Mouse (Mus musculus) right cerebral cortex, adult 2 months (tissue): ENCODE data around the gene Hecw2.

Experiments
- DNase-seq, 2 experiments: peaks; one replicate each; pipeline ENCODE4 v3.0.0; 2021 to 2022; ENCODE audit warnings: low spot score in 2 of 2

The Hecw2 gene

GRCm38 (mm10) chr1:53894299-53894698, 300.7 kb downstream of the Hecw2 start:
- no peak for DNase-seq

- DNase-seq, result no peak
Measured at GRCm38 (mm10) chr1:53890380-53890779, 304.6 kb downstream of the Hecw2 start.

GRCm38 (mm10) chr1:53889806-53890205, 305.2 kb downstream of the Hecw2 start:
- no peak for DNase-seq

DNA sequence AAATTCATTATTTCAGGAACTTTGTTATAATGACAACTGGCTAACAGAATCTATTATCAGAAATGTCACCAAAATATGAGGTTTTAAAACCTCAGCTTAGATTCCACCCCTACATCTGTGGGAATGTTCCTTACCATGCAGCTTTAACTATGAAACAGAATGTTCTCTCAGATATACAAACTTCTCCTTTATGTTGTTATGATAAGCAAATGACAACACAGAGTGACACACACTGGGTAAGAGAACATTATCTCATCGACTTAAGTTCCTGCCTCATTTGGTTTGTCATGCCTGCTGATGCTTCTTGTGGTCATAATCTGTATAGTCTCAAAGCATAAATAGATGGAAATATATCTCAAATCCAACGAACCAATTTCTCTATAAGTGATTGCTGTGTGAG, 312.5 kb downstream of the Hecw2 start:
- DNase-seq, result no peak

- no peak for DNase-seq
Measured at GRCm38 (mm10) chr1:53875919-53876318, 319.0 kb downstream of the Hecw2 start.

- no peak for DNase-seq
Measured at GRCm38 (mm10) chr1:53867316-53867715, 327.7 kb downstream of the Hecw2 start.

DNA sequence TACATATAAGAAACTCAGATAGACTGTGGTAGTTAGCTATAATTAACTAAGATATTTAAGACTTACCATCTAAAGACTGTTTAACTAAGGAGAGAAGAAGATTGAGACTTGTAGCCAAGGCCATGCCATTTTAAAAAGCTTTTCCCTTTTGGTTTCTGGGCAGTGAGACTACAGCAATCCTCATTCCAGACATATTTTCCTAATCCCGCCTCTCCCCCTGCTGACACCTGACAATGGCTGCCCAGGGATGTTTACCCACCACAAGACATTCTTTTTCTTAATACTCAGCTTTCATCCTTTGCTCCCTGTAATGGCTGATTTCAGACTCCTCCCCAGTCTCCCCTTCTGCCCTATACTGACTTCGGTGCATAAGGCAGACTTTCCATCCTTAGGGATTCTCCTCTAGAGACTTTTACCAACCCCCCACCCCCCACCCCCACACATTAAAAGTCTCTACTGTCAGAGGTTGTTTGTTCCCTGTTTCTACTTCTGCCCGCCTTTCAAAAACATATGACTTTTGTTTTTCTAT, 328.5 kb downstream of the Hecw2 start:
- no peak for DNase-seq

DNA sequence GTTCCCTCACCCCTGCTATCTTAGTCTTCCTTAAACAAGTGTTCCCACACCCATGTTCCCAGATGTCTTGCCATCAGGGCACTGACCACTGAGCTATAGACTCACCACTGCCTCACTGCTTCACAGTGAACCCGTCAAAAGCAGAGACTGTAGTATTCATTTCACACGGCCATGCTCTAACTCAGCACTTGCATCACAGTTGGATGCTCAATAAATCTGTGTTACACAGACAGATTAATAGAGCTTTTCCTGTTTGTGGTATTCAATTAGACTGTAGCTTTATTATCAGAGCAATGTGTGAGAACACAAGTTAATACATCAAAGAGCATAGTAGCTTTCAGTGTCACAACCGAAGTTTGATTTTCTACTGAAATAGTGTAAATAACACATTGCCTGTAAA, 330.9 kb downstream of the Hecw2 start:
- DNase-seq, result no peak

DNA sequence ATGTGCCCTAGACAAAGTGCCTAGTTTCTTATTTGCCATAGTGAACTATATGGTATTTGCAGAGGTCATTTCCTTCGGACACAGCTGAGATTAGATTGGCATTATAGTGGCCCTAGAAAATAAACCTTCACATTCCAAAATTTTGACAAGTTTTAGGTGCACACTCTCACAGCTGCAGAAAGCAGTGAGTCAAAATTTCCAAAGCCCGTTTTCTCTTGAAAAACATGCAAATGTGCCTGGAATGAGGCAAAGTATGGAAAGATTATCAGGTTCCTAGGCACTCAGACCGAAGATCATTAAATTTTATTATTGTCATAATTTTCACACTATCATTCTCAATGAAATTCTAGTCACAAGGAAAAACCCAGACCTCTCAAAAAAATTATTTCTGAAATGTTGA, 334.4 kb downstream of the Hecw2 start:
- no peak for DNase-seq

- no peak for DNase-seq
Measured at GRCm38 (mm10) chr1:53859175-53859574, 335.8 kb downstream of the Hecw2 start.

GRCm38 (mm10) chr1:53856501-53857103, 338.4 kb downstream of the Hecw2 start:
- no peak for DNase-seq

- DNase-seq, result no peak
Measured at GRCm38 (mm10) chr1:53855732-53856131, 339.2 kb downstream of the Hecw2 start.

GRCm38 (mm10) chr1:53852086-53852610, 342.8 kb downstream of the Hecw2 start:
- DNase-seq, result no peak

GRCm38 (mm10) chr1:53851334-53851733, 343.6 kb downstream of the Hecw2 start:
- DNase-seq, result no peak

GRCm38 (mm10) chr1:53850891-53851290, 344.1 kb downstream of the Hecw2 start:
- no peak for DNase-seq

- DNase-seq, result no peak
Measured at GRCm38 (mm10) chr1:53846665-53847237, 348.2 kb downstream of the Hecw2 start.

- no peak for DNase-seq
Measured at GRCm38 (mm10) chr1:53845854-53846253, 349.1 kb downstream of the Hecw2 start.

DNA sequence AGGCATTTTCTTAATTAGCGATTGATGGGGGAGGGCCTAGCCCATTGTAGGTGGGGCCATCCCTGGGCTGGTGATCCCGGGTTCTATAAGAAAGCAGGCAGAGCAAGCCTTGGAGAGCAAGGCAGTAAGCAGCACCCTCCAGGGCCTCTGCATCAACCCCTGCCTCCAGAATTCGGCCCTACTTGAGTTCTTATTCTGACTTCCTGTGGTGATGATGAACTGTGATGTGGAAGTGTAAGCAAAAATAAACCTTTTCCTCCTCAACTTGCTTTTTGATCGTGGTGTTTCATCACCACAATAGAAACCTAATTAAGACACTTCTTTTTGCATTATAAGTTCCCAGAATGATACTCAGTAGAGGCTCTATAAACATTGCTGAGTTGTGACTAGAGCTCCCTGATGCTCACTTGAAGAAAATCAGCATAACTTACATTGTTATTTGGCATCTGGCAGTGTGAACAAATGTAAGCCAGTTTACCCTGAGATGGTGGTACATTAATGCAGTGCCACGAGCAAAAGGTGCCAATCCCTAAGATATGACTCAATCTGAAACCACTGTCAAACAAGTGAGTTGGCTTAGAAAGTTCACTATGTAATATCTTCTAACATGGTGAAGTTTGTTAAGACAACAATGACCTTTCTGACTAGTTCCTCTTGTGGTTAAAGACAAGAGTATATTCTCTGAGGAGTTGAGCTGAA, 349.9 kb downstream of the Hecw2 start:
- no peak for DNase-seq

GRCm38 (mm10) chr1:53844122-53844913, 350.6 kb downstream of the Hecw2 start:
- DNase-seq, result no peak

GRCm38 (mm10) chr1:53843051-53843450, 351.9 kb downstream of the Hecw2 start:
- DNase-seq, result no peak

- DNase-seq, result no peak
Measured at GRCm38 (mm10) chr1:53841080-53841479, 353.9 kb downstream of the Hecw2 start.

- DNase-seq, result no peak
Measured at GRCm38 (mm10) chr1:53839392-53839791, 355.6 kb downstream of the Hecw2 start.
